Mouse (Mus musculus): ENCODE measurements around the gene Ppp1r1a.

DNA sequence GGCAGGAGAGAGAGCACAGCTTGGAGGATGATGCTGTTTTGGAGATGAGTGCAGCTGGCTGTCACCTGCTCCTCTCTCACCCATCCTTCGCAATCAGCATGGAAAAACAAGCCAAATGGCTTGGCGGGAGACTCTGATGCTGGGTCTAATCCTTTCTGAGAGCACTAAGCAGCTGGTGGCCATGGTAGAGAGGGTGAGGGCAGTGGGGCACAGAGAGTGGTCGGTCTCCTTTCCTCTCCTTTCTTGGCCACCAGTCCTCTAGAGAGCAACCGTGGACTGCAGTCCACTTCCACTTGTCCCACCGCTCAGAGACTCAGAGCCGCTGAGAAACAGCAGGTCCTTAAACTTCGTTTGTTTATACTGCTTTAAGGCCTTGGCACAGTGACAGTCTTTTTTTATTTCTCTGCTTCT is 24.2 kb downstream of the Ppp1r1a start:
- TF ChIP-seq POLR2A (IDR thresholded peaks at IDR 0.05; ENCODE audit: borderline replicate concordance, control insufficient read depth, low read depth, low read length): no peak
- TF ChIP-seq CTCF (IDR thresholded peaks at IDR 0.05; ENCODE audit: control insufficient read depth, insufficient read depth, low read length): no peak
